Mouse (Mus musculus) layer of hippocampus, postnatal 10 days (tissue): ENCODE measurements at regions not wholly inside any gene's neighbourhood (a gene's known extent, or its start where the extent isn't known, plus 50 kb on each side); places are given as distances from the start of the nearest gene placed in this dataset.

Experiments
- DNase-seq, 2 experiments: peaks; one replicate each; pipeline ENCODE4 v3.0.0; 2021; ENCODE audit warnings: low spot score in 2 of 2

DNA sequence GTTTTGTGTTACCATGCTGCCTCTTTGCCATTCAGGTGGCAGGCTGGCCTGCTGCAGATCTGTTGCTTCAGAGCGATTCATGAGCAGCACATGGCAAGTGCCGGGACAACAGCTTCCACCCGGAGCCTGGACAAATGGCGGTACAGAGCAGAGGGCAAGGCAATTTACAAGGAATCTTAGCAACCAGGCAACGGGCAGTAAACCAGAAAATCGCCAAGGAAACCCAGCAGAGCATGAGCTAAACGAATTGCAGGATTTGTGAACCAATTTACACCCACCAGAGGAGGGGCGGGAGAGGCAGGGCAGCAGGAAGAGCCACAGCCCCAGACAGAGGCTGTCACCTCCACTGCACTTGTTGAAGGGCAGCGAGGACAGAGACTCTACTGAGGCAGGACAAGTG lies 60.5 kb upstream of the Loxl4 start:
- DNase-seq, result peak; percentile 66 to 68

DNA sequence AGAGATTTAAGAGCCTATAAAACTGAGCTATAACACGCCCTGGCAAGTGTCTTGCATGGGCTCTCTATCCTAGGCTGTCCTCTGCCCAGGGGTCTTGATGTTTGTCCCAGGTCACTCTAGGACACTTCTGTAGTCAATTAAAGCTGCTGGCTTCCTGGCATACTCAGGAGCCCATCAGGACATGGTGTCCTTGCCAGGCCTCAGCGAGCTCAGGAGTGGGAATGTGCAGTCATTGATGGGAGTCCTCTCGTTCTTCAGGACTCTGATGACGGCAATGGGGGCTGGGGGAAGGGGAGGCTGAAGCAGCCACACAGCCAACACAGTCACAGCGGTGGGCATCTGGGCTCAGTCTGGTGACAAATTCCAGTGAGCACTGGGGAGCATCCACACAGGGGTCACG lies 57.3 kb upstream of the Loxl4 start:
- no peak for DNase-seq

DNA sequence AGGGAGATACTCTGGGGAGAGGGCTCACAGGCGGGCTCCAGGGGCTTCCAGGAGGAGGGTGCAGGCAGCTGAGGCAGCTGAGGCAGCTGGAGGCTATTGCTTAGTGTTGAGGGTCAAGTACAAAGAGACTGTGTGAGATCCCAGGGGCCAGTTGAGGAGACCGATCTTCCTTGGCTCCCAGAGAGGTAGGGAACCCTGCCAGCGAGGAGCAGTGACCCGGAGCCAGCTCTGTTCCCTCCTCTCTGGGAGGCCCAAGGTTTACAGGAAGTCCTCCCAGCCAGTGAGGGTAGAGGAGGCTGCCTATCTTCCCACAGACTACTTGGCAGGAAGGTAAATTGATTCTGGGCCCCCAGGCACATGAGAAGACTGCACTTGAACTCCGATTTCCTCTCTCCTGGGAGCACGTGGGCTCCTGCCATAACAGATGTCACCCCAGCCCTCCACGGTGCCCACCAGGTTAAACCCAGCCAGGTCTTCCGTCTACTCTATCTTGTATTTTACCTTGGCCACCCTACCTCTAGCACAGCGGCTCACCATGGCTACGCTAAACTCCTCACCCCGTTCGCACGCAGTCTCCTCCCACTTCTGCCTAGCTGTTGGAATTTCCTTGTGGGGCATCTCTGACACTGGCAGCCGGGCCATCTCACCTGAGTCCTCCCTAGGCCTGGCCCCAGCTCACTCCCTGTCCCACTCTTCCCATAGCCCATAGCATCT lies 55.9 kb upstream of the Loxl4 start:
- DNase-seq, result no peak

DNA sequence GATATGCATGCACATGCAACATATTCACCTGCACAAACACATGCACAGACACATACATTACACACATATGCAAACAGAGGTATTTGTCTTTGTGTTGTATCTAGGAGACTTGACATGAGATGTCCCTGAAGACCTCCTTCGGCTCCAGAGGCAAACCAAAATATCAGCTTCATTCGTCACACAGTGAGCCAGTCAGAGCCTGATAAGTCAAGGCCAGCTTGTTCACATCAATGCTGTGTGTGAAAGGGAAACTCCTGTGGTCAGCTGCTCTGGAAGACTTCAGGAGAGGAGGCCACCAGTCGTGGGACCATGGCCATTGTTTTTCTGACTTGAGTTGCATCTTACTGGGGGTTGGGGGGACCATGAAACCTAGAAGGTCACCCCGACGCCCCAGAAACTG lies 54.3 kb upstream of the Loxl4 start:
- no peak for DNase-seq
